Mouse (Mus musculus) CH12.LX (cell line): Measurements from ENCODE around the gene Npas1. TPM values are rescaled to one million over a fixed set of nuclear protein-coding genes. Genes with fewer than 3 reads are reported as not detected.
A peak's percentile ranks its signal among the peaks of the same experiment; 100 is the strongest.

ENCODE experiments used
- DNase-seq: peaks from one replicate; pipeline ENCODE4 v3.0.0-alpha.2; 2013; ENCODE audit errors: extremely low read depth
- H3K27ac ChIP-seq: 2 replicates; pipeline ENCODE4 v1.5.1; 2012; ENCODE audit warnings: low read depth, mild to moderate bottlenecking, control low read depth, moderate library complexity; ENCODE audit not compliant: insufficient read depth
- H3K27me3 ChIP-seq: replicated peaks from 2 replicates; pipeline ENCODE3; 2012; ENCODE audit warnings: inconsistent platforms
- H3K36me3 ChIP-seq, 2 experiments: replicated peaks in 1 of 2; 2 replicates each; pipeline versions ENCODE3 to v1.6.1; 2012; ENCODE audit warnings: inconsistent platforms in 1 of 2, low read length in 1 of 2, mild to moderate bottlenecking in 1 of 2, mixed read lengths in 1 of 2, moderate library complexity in 1 of 2; ENCODE audit not compliant: control insufficient read depth in 1 of 2, insufficient read depth in 1 of 2
- H3K4me1 ChIP-seq, 2 experiments: 2 replicates each; pipeline ENCODE4 v1.6.1; 2012; ENCODE audit warnings: inconsistent platforms in 1 of 2, moderate library complexity in 1 of 2; ENCODE audit not compliant: insufficient read depth in 2 of 2, control insufficient read depth in 1 of 2
- H3K4me2 ChIP-seq: 2 replicates; pipeline ENCODE4 v1.6.1; 2012; ENCODE audit warnings: low read depth, mild to moderate bottlenecking, control low read depth; ENCODE audit not compliant: poor library complexity, insufficient read depth, severe bottlenecking
- H3K4me3 ChIP-seq, 3 experiments: fragments of 150-350 bp in 1 of 3; sonication (generic) in 1 of 3; replicated peaks in 1 of 3; 2 replicates each; pipeline versions ENCODE3 to v1.5.1; 2011 to 2012; ENCODE audit warnings: low read depth in 2 of 3, low read length in 2 of 3, mild to moderate bottlenecking in 2 of 3, moderate library complexity in 2 of 3, control low read depth in 1 of 3, improper control_type of control experiment in 1 of 3, inconsistent platforms in 1 of 3, mixed read lengths in 1 of 3; ENCODE audit not compliant: poor library complexity in 1 of 3
- H3K79me2 ChIP-seq: replicated peaks from 2 replicates; pipeline ENCODE4 v1.6.1; 2012; ENCODE audit warnings: mild to moderate bottlenecking, moderate library complexity; ENCODE audit not compliant: control insufficient read depth, poor library complexity, insufficient read depth, severe bottlenecking; ENCODE audit errors: extremely low read depth
- H3K9ac ChIP-seq: 2 replicates; pipeline ENCODE4 v1.6.1; 2012; ENCODE audit warnings: low read depth, mild to moderate bottlenecking, control low read depth, moderate library complexity; ENCODE audit not compliant: insufficient read depth
- H3K9me3 ChIP-seq: replicated peaks from 2 replicates; pipeline ENCODE3; 2012; ENCODE audit warnings: low read length, inconsistent platforms, mixed read lengths
- CHD1 ChIP-seq: IDR thresholded peaks from 2 replicates; pipeline ENCODE4 v1.6.1; 2012; ENCODE audit warnings: low read depth, low read length, improper control_type of control experiment, inconsistent platforms
- CHD2 ChIP-seq: IDR thresholded peaks from 2 replicates; pipeline ENCODE4 v1.6.1; 2011; ENCODE audit warnings: low read length, improper control_type of control experiment
- E2F4 ChIP-seq: IDR thresholded peaks from 2 replicates; pipeline ENCODE4 v1.6.1; 2011; ENCODE audit warnings: low read depth, low read length, improper control_type of control experiment; ENCODE audit not compliant: insufficient replicate concordance
- ELF1 ChIP-seq: IDR thresholded peaks from 2 replicates; pipeline ENCODE4 v1.6.1; 2014; ENCODE audit warnings: low read depth, mild to moderate bottlenecking, inconsistent platforms, low read length, improper control_type of control experiment
- ETS1 ChIP-seq: conservative IDR thresholded peaks from 2 replicates; pipeline ENCODE4 v1.6.1; 2012; ENCODE audit warnings: low read depth, mild to moderate bottlenecking, inconsistent platforms, low read length, improper control_type of control experiment, moderate library complexity
- GABPA ChIP-seq: IDR thresholded peaks from 2 replicates; pipeline ENCODE4 v1.6.1; 2012; ENCODE audit warnings: low read depth, low read length, improper control_type of control experiment, inconsistent platforms; ENCODE audit not compliant: insufficient replicate concordance
- HCFC1 ChIP-seq: IDR thresholded peaks from 2 replicates; pipeline ENCODE4 v1.6.1; 2012; ENCODE audit warnings: low read depth, mild to moderate bottlenecking, inconsistent platforms, low read length, improper control_type of control experiment
- JUN ChIP-seq: IDR thresholded peaks from 2 replicates; pipeline ENCODE4 v1.6.1; 2011; ENCODE audit warnings: low read depth, mild to moderate bottlenecking, low read length, improper control_type of control experiment, moderate library complexity; ENCODE audit not compliant: insufficient read depth
- JUND ChIP-seq: conservative IDR thresholded peaks from 2 replicates; pipeline ENCODE4 v1.6.1; 2011; ENCODE audit warnings: low read depth, low read length, improper control_type of control experiment
- KAT2A ChIP-seq: IDR thresholded peaks from 2 replicates; pipeline ENCODE4 v1.6.1; 2012; ENCODE audit warnings: low read length, improper control_type of control experiment, inconsistent platforms; ENCODE audit not compliant: insufficient replicate concordance
- MAX ChIP-seq: IDR thresholded peaks from 2 replicates; pipeline ENCODE4 v1.6.1; 2011; ENCODE audit warnings: low read length, improper control_type of control experiment
- MAZ ChIP-seq: IDR thresholded peaks from 2 replicates; pipeline ENCODE4 v1.6.1; 2012; ENCODE audit warnings: low read depth, mild to moderate bottlenecking, inconsistent platforms, low read length, improper control_type of control experiment, moderate library complexity
- MEF2A ChIP-seq: IDR thresholded peaks from 2 replicates; pipeline ENCODE4 v1.6.1; 2014; ENCODE audit warnings: low read depth, mild to moderate bottlenecking, inconsistent platforms, low read length, improper control_type of control experiment, borderline replicate concordance
- MXI1 ChIP-seq: IDR thresholded peaks from 2 replicates; pipeline ENCODE4 v1.6.1; 2011; ENCODE audit warnings: mild to moderate bottlenecking, low read depth, low read length, improper control_type of control experiment
- MYC ChIP-seq: IDR thresholded peaks from 2 replicates; pipeline ENCODE4 v1.6.1; 2011; ENCODE audit warnings: low read depth, mild to moderate bottlenecking, improper control_type of control experiment, low read length
- PAX5 ChIP-seq: IDR thresholded peaks from 2 replicates; pipeline ENCODE4 v1.6.1; 2012; ENCODE audit warnings: low read length, inconsistent platforms, mixed read lengths
- POLR2A ChIP-seq: IDR thresholded peaks from 2 replicates; pipeline ENCODE4 v1.6.1; 2011; ENCODE audit warnings: low read depth, mild to moderate bottlenecking, improper control_type of control experiment, low read length
- SIN3A ChIP-seq: IDR thresholded peaks from 2 replicates; pipeline ENCODE4 v1.6.1; 2012; ENCODE audit warnings: low read length, improper control_type of control experiment, inconsistent platforms
- SMC3 ChIP-seq: IDR thresholded peaks from 2 replicates; pipeline ENCODE4 v1.6.1; 2011; ENCODE audit warnings: low read depth, low read length, improper control_type of control experiment
- TBP ChIP-seq: conservative IDR thresholded peaks from 2 replicates; pipeline ENCODE4 v1.6.1; 2011; ENCODE audit warnings: low read depth, low read length, improper control_type of control experiment
- TCF12 ChIP-seq: IDR thresholded peaks from 2 replicates; pipeline ENCODE4 v1.6.1; 2014; ENCODE audit warnings: low read depth, mild to moderate bottlenecking, inconsistent platforms, low read length, improper control_type of control experiment
- UBTF ChIP-seq: IDR thresholded peaks from 2 replicates; pipeline ENCODE4 v1.6.1; 2012; ENCODE audit warnings: low read depth, mild to moderate bottlenecking, inconsistent platforms, low read length, improper control_type of control experiment, moderate library complexity
- USF1 ChIP-seq: IDR thresholded peaks from 2 replicates; pipeline ENCODE4 v1.6.1; 2014; ENCODE audit warnings: low read depth, mild to moderate bottlenecking, inconsistent platforms, low read length, improper control_type of control experiment
- USF2 ChIP-seq: conservative IDR thresholded peaks from 2 replicates; pipeline ENCODE4 v1.6.1; 2011; ENCODE audit warnings: low read depth, low read length, improper control_type of control experiment
- ZC3H11A ChIP-seq: IDR thresholded peaks from 2 replicates; pipeline ENCODE4 v1.6.1; 2012; ENCODE audit warnings: low read depth, mild to moderate bottlenecking, inconsistent platforms, low read length, improper control_type of control experiment
- ZMIZ1 ChIP-seq: IDR thresholded peaks from 2 replicates; pipeline ENCODE4 v1.6.1; 2012; ENCODE audit warnings: low read depth, mild to moderate bottlenecking, inconsistent platforms, low read length, improper control_type of control experiment
- dilution Hi-C: fragments of 300-500 bp; cut with MboI; formaldehyde crosslinking; loops from 2 replicates; pipeline ENCODE4 v1.14.3; 2020; ENCODE audit warnings: low sequenced_read_pairs; ENCODE audit not compliant: extremely low pct_unique_long_range_greater_than_20kb, extremely low pct_ligation_motif_present
- in situ Hi-C: fragments of 300-500 bp; cut with MboI; formaldehyde crosslinking; loops from 3 replicates; pipeline ENCODE4 v1.14.3; 2019; ENCODE audit warnings: low sequenced_read_pairs, low pct_ligation_motif_present, low pct_unique_long_range_greater_than_20kb, mixed read lengths
- polyA plus RNA-seq: library from polyadenylated mRNA; unstranded; fragments of >175 nt; gene quantifications from 2 replicates; pipeline ENCODE4 v1.2.1, GENCODE M21; 2012; ENCODE audit warnings: low read depth; ENCODE audit not compliant: insufficient read length
- total RNA-seq, 2 experiments: library from RNA; depleted of rRNA; stranded (reverse); fragments of 300-350 nt in 1 of 2; fragments of >200 nt in 1 of 2; gene quantifications; 2 replicates each; pipeline ENCODE4 v1.2.3; 2012 to 2014

Npas1 gene
- total and polyA plus RNA-seq, 3 experiments, result 0.08 to 0.56 TPM; not detected in 1

GRCm38 (mm10) chr7:16453118-16453711 is 24.3 kb downstream of the Npas1 start (continued):
- TF ChIP-seq MYC, result no peak
- TF ChIP-seq MAX, result no peak
- TF ChIP-seq JUN, result no peak
- 0 out of 2 replicates have a peak, but pooled peaks have one; percentile 24 for TF ChIP-seq CHD2
- TF ChIP-seq PAX5, result no peak
- peak; percentile 46; the same call in 1 of the 2 replicates for TF ChIP-seq MXI1
- TF ChIP-seq HCFC1, result peak; percentile 38; the same call in 1 of the 2 replicates
- no peak for TF ChIP-seq USF1
- TF ChIP-seq USF2, result no peak
- TF ChIP-seq CHD1, result no peak
- no peak; the same call in 1 of the 2 replicates for TF ChIP-seq ELF1
- TF ChIP-seq SIN3A, result peak; percentile 46; the same call in 1 of the 2 replicates
- peak; percentile 15; the same call in 1 of the 2 replicates for TF ChIP-seq TCF12
- no peak for TF ChIP-seq SMC3
- TF ChIP-seq ZC3H11A, result no peak
- TF ChIP-seq POLR2A, result no peak; the same call in none of the 2 replicates
- TF ChIP-seq E2F4, result no peak

- DNase-seq, result peak; percentile 96
- in situ Hi-C loops, result no loop called here
- no peaks in the 10 kb centered on the region for H3K9me3 ChIP-seq
- H3K4me3 ChIP-seq, result peak within 1 kb of the TSS; percentile 85 to 94 (median 92)
- H3K4me2 ChIP-seq, result peak within 1 kb of the TSS; percentile 52
- H3K27ac ChIP-seq, result no peak within 1 kb of the TSS
- H3K27me3 ChIP-seq, result no peaks in the 10 kb centered on the region
- dilution Hi-C loops, result no loop called here
- H3K4me1 ChIP-seq, result peaks cover 6 to 14% of the 10 kb centered on the region in 2 experiments
- peaks cover 15 to 37% of the 10 kb centered on the region in 2 experiments for H3K36me3 ChIP-seq
- H3K79me2 ChIP-seq, result no peaks in the 10 kb centered on the region
- H3K9ac ChIP-seq, result peak within 1 kb of the TSS; percentile 73
- TF ChIP-seq ETS1, result no peak
- peak; percentile 86 for TF ChIP-seq ELF1
- no peak for TF ChIP-seq USF2
- no peak for TF ChIP-seq UBTF
- TF ChIP-seq KAT2A, result peak; percentile 92; the same call in 1 of the 2 replicates
- no peak for TF ChIP-seq JUN
- TF ChIP-seq PAX5, result no peak
- TF ChIP-seq ZMIZ1, result peak; percentile 78
- TF ChIP-seq MEF2A, result no peak
- TF ChIP-seq SIN3A, result 0 out of 2 replicates have a peak, but pooled peaks have one; percentile 49
- peak; percentile 52; the same call in 1 of the 2 replicates for TF ChIP-seq POLR2A
- TF ChIP-seq MAZ, result 0 out of 2 replicates have a peak, but pooled peaks have one; percentile 43
- peak; percentile 90; the same call in 1 of the 2 replicates for TF ChIP-seq CHD2
- TF ChIP-seq HCFC1, result peak; percentile 100
- peak; percentile 59; the same call in 1 of the 2 replicates for TF ChIP-seq TBP
- TF ChIP-seq JUND, result no peak
- no peak; the same call in 1 of the 2 replicates for TF ChIP-seq GABPA
- TF ChIP-seq, all 38 proteins: peak for 9
Measured at GRCm38 (mm10) chr7:16452587-16453073, 24.9 kb downstream of the Npas1 start, which contains the start of gene Tmem160. TSS of gene Tmem160 (plus strand) at chr7:16452779.
